Mouse (Mus musculus): Measurements from ENCODE around the gene Apol7b. TPM values are rescaled to one million over a fixed set of nuclear protein-coding genes. Genes with fewer than 3 reads are reported as not detected.
"Not testable (repeated sequence)": the region's sequence is repeated elsewhere in the genome, so short reads cannot be mapped to it uniquely, and the experiment has no call there.

The Apol7b gene
- polyA plus RNA-seq (2016; fragmentation: Nextera tagmentation; extraction: Ambion mirVana): not detected in 2 replicates

DNA sequence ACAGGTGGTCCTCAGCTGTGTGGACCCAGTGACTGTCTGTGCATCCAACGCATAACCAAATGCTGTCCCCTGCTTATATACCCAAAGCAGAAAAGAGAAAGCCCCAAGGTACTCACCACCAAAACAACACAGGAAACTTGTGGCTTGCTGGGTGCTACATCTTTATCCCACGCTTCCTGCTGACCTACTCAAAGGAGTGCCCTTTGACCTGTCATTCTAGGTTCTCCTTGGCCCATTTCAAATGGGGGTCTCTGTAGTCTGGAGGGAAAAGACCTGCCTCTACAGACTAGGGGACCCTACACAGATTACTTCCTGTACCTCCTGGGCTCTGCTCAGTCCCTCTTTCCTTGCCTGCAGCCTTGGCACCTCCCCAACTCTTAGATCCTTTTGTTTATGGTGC is at the start of gene Apol7b:
Gene Apol7b, minus strand, starts transcription at position 101 of the 400 bp plus-strand sequence.
- H3K9ac ChIP-seq (replicated peaks); H3K36me3 ChIP-seq; H3K27me3 ChIP-seq; H3K9me3 ChIP-seq; H3K4me2 ChIP-seq (replicated peaks); H3K27ac ChIP-seq (replicated peaks); H3K4me3 ChIP-seq; ATAC-seq (ENCODE audit: low FRiP score, low read depth); H3K4me1 ChIP-seq: not testable (repeated sequence)
- 87% methylated on average over 2 of the region's 2 CpGs for WGBS

- H3K27ac ChIP-seq (replicated peaks); H3K36me3 ChIP-seq; H3K9me3 ChIP-seq; H3K9ac ChIP-seq (replicated peaks); H3K4me3 ChIP-seq; H3K27me3 ChIP-seq; ATAC-seq (ENCODE audit: low FRiP score, low read depth); H3K4me2 ChIP-seq (replicated peaks); H3K4me1 ChIP-seq: not testable (repeated sequence)
- WGBS: 81% methylated on average over 1 of the region's 1 CpGs
Observed at GRCm38 (mm10) chr15:77494694-77495093, 47.4 kb upstream of the Apol7b start.

- ATAC-seq (ENCODE audit: low FRiP score, low read depth); H3K27me3 ChIP-seq; H3K36me3 ChIP-seq; H3K9ac ChIP-seq (replicated peaks); H3K27ac ChIP-seq (replicated peaks); H3K9me3 ChIP-seq; H3K4me3 ChIP-seq; H3K4me1 ChIP-seq; H3K4me2 ChIP-seq (replicated peaks): not testable (repeated sequence)
- WGBS: no CpG with 5 or more reads among the region's 1 CpGs
Observed at GRCm38 (mm10) chr15:77493181-77493580, 45.9 kb upstream of the Apol7b start.

- no peaks in the 10 kb centered on the region for H3K4me1 ChIP-seq
- 70% methylated on average over 4 of the region's 4 CpGs for WGBS
- no peak overlapping the region for H3K9ac ChIP-seq (replicated peaks)
- no peaks in the 10 kb centered on the region for H3K36me3 ChIP-seq
- ATAC-seq (ENCODE audit: low FRiP score, low read depth): no peak
- H3K27ac ChIP-seq (replicated peaks): no peak overlapping the region
- H3K9me3 ChIP-seq: no peaks in the 10 kb centered on the region
- no peak overlapping the region for H3K4me2 ChIP-seq (replicated peaks)
- no peaks in the 10 kb centered on the region for H3K27me3 ChIP-seq
- no peak overlapping the region for H3K4me3 ChIP-seq
Observed at GRCm38 (mm10) chr15:77482140-77482794, 35.0 kb upstream of the Apol7b start.

DNA sequence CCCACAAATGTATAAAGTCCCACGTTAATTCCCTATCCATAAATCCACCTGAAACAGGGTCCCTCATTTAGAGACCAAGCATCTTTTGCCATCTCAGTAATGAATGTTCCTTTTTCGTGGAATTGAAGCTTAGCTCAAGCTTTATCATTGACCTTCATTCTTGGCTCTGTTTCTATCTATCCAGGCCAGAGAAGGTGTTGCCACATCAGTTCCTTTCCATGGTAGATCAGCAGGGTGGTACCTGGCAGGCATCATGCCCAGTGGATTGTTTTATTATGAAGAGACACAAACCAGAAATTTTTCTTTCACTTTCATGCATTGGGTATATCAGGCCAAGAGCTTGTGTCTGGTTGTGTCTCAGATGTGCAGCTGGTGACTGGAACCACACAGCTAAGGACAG is 29.4 kb upstream of the Apol7b start, which contains the start of gene Apol10a:
Gene Apol10a, plus strand, starts transcription at position 355 of the 400 bp plus-strand sequence.
- WGBS: 83% methylated on average over 2 of the region's 2 CpGs
- H3K9me3 ChIP-seq; H3K27me3 ChIP-seq; H3K36me3 ChIP-seq; H3K9ac ChIP-seq (replicated peaks); H3K4me3 ChIP-seq; H3K4me2 ChIP-seq (replicated peaks); H3K4me1 ChIP-seq; ATAC-seq (ENCODE audit: low FRiP score, low read depth); H3K27ac ChIP-seq (replicated peaks): not testable (repeated sequence)

DNA sequence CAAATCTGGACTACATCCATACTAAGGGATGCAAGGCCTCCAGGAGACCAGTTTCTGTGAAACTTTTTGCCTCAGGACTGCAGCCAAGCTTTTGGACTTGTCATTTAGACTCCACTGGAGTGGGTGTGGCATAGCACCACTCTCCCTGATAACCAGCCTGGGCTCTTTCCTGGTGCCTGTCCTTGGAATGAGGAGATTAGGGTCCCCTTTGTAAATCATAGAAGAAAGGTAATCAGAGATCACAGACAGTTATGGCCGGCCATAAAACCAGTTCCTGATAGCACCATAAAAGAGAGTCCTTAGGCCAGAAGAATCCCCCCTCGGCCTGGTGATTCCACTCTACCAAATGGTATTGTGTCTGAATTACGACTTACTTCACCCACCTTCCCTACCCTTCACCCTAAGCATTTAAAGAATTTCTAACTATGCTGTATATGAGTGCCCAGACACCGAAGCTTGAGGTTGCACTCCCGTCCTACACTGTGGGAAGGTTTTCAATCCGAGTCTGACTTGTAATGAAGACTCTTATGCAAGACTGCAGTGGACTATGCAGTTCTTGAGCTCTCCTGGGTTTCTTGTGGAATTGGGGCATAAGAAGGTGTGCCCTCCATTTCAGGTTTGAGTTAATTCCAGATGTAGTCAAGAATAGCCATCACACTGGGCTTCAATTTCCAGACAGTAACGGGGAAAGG is 27.6 kb upstream of the Apol7b start:
- not testable (repeated sequence) for H3K4me3 ChIP-seq; H3K27me3 ChIP-seq; H3K4me2 ChIP-seq (replicated peaks); H3K27ac ChIP-seq (replicated peaks); ATAC-seq (ENCODE audit: low FRiP score, low read depth); H3K9me3 ChIP-seq; H3K9ac ChIP-seq (replicated peaks); H3K4me1 ChIP-seq; H3K36me3 ChIP-seq
- WGBS: 88% methylated on average over 7 of the region's 7 CpGs

GRCm38 (mm10) chr15:77449927-77450326 is 2.6 kb upstream of the Apol7b start:
- not testable (repeated sequence) for H3K36me3 ChIP-seq; H3K9me3 ChIP-seq; H3K4me1 ChIP-seq; H3K27ac ChIP-seq (replicated peaks); H3K9ac ChIP-seq (replicated peaks); ATAC-seq (ENCODE audit: low FRiP score, low read depth); H3K27me3 ChIP-seq; H3K4me3 ChIP-seq; H3K4me2 ChIP-seq (replicated peaks)
- WGBS: 57% methylated on average over 10 of the region's 10 CpGs

GRCm38 (mm10) chr15:77445668-77446067 is 1.6 kb downstream of the Apol7b start:
- not testable (repeated sequence) for H3K4me1 ChIP-seq; H3K9ac ChIP-seq (replicated peaks); H3K9me3 ChIP-seq; ATAC-seq (ENCODE audit: low FRiP score, low read depth); H3K27me3 ChIP-seq; H3K4me3 ChIP-seq; H3K27ac ChIP-seq (replicated peaks); H3K4me2 ChIP-seq (replicated peaks); H3K36me3 ChIP-seq
- 78% methylated on average over 1 of the region's 1 CpGs for WGBS

DNA sequence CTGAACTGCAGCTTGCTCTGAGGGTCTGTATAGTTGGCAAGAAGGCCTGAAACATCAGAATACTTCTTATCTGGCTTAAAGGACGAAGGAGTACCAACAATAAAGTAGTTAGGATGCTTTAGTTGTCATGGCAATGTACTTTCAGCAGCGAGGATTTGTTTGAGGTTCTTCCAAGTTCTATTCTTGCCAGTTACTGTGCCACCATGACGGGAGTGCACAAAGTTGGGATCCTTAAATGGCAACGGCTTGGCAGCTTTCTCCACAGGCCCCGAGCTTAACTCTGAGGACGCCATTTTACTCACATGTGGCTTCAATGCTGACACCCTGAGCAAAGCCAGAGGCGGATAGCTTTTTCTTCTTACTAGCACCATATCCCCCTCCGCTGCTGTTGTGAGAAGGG is 2.5 kb downstream of the Apol7b start:
- WGBS: 84% methylated on average over 8 of the region's 8 CpGs
- H3K4me1 ChIP-seq; H3K9ac ChIP-seq (replicated peaks); H3K36me3 ChIP-seq; H3K27me3 ChIP-seq; H3K4me2 ChIP-seq (replicated peaks); ATAC-seq (ENCODE audit: low FRiP score, low read depth); H3K9me3 ChIP-seq; H3K27ac ChIP-seq (replicated peaks); H3K4me3 ChIP-seq: not testable (repeated sequence)

GRCm38 (mm10) chr15:77428690-77429448 is 18.4 kb downstream of the Apol7b start:
- not testable (repeated sequence) for H3K27ac ChIP-seq (replicated peaks); ATAC-seq (ENCODE audit: low FRiP score, low read depth); H3K4me3 ChIP-seq; H3K27me3 ChIP-seq; H3K4me1 ChIP-seq; H3K4me2 ChIP-seq (replicated peaks); H3K9me3 ChIP-seq; H3K36me3 ChIP-seq; H3K9ac ChIP-seq (replicated peaks)
- WGBS: 76% methylated on average over 9 of the region's 10 CpGs

- not testable (repeated sequence) for H3K9me3 ChIP-seq; ATAC-seq (ENCODE audit: low FRiP score, low read depth); H3K27ac ChIP-seq (replicated peaks); H3K36me3 ChIP-seq; H3K9ac ChIP-seq (replicated peaks); H3K4me2 ChIP-seq (replicated peaks); H3K4me1 ChIP-seq; H3K27me3 ChIP-seq; H3K4me3 ChIP-seq
- 91% methylated on average over 5 of the region's 7 CpGs for WGBS
Observed at GRCm38 (mm10) chr15:77422925-77423324, 24.4 kb downstream of the Apol7b start.

- not testable (repeated sequence) for H3K27me3 ChIP-seq; H3K36me3 ChIP-seq; H3K9me3 ChIP-seq; H3K4me3 ChIP-seq; ATAC-seq (ENCODE audit: low FRiP score, low read depth); H3K4me2 ChIP-seq (replicated peaks); H3K9ac ChIP-seq (replicated peaks); H3K27ac ChIP-seq (replicated peaks); H3K4me1 ChIP-seq
- WGBS: no CpG with 5 or more reads among the region's 3 CpGs
Observed at GRCm38 (mm10) chr15:77419657-77420056, 27.6 kb downstream of the Apol7b start.
